Mouse (Mus musculus) erythroblast, embryonic 14.5 days (primary cell): ENCODE results near the gene BC025920.

Experiments
- GATA1 ChIP-seq: IDR thresholded peaks from 2 replicates; pipeline ENCODE4 v1.6.1; 2012; ENCODE audit warnings: low read length, inconsistent platforms, mixed read lengths
- TAL1 ChIP-seq: IDR thresholded peaks from 3 replicates; pipeline ENCODE4 v1.6.1; 2012; ENCODE audit warnings: low read length, inconsistent platforms, mixed read lengths

DNA sequence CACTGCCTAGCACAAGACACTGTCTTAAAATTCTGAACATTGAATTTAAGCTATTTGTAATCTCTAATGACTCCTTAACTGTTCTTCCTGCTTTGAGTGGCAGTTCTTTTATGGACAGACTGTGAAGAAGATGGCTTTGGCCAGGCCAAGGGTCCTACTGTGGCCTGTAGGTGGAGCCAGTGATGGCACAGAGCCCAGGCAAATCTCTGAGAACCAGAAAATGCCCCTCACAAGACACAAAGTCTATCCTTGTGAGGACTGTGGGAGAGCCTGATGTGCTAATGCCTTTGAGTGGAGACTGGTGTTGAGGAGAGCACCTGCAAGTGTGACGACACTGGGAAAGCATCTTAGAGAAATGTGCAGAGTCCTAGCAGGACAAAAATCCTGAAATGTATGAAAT lies 2.2 kb downstream of the BC025920 start:
- no peak for TF ChIP-seq TAL1
- TF ChIP-seq GATA1 = no peak
